Mouse (Mus musculus): ENCODE results near the gene Gm14139. TPM values are rescaled to one million over a fixed set of nuclear protein-coding genes. Genes with fewer than 3 reads are reported as not detected.

Gm14139 gene
- polyA plus RNA-seq, 1 experiment from 2014 or later: not detected

Other genes starting within 250 kb of the Gm14139 start
- 10.6 and 12.6 TPM in 2 replicates for gene Zfp120, start 45.0 kb upstream of the Gm14139 start, polyA plus RNA-seq (2015; fragmentation: Nextera tagmentation; extraction: Ambion mirVana)
- not detected in 2 replicates for gene Gm10770, start 2.1 kb upstream of the Gm14139 start, polyA plus RNA-seq (2015; fragmentation: Nextera tagmentation; extraction: Ambion mirVana)
- 9.9 and 11.9 TPM in 2 replicates for gene Zfp937, start 36.3 kb downstream of the Gm14139 start, polyA plus RNA-seq (2015; fragmentation: Nextera tagmentation; extraction: Ambion mirVana)
- 3.0 and 3.2 TPM in 2 replicates for gene Gm21994, start 73.8 kb downstream of the Gm14139 start, polyA plus RNA-seq (2015; fragmentation: Nextera tagmentation; extraction: Ambion mirVana)
- not detected in 2 replicates for gene Gm14124, start 75.8 kb downstream of the Gm14139 start, polyA plus RNA-seq (2015; fragmentation: Nextera tagmentation; extraction: Ambion mirVana)
- gene Gm10130, start 141.9 kb downstream of the Gm14139 start, polyA plus RNA-seq (2015; fragmentation: Nextera tagmentation; extraction: Ambion mirVana): 0.75 and 1.3 TPM in 2 replicates
- 15.2 and 15.9 TPM in 2 replicates for gene 3300002I08Rik, start 181.0 kb downstream of the Gm14139 start, polyA plus RNA-seq (2015; fragmentation: Nextera tagmentation; extraction: Ambion mirVana)